Mouse (Mus musculus) erythroblast, embryonic 14.5 days (primary cell): ENCODE results near the gene Pex14.

Source experiments
- GATA1 ChIP-seq: IDR thresholded peaks from 2 replicates; pipeline ENCODE4 v1.6.1; 2012; ENCODE audit warnings: low read length, inconsistent platforms, mixed read lengths
- TAL1 ChIP-seq: IDR thresholded peaks from 3 replicates; pipeline ENCODE4 v1.6.1; 2012; ENCODE audit warnings: low read length, inconsistent platforms, mixed read lengths

DNA sequence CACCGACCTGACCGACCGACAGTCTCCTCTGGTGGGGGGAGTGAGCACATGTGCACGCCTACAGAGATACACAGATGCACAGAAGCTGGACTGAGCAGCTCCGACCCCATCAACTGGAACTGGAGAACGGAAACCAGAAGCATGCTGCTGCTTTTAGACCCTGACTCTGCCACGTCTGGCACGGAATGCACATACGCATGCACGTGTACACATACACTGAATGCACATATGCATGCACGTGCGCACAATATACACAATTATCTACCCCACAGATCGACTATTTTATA, 38.3 kb downstream of the Pex14 start:
- TF ChIP-seq TAL1, result no peak
- no peak for TF ChIP-seq GATA1
